Mouse (Mus musculus): ENCODE data around the gene Gna15. TPM values are rescaled to one million over a fixed set of nuclear protein-coding genes. Genes with fewer than 3 reads are reported as not detected.

Gna15 gene
- total and polyA plus RNA-seq, 3 experiments = 23.0 to 142 (median 33.0) TPM

- no peak for TF ChIP-seq CHD2 (IDR thresholded peaks at IDR 0.05; ENCODE audit: low read length)
- TF ChIP-seq MAZ (IDR thresholded peaks at IDR 0.05; ENCODE audit: low read depth, low read length) = no peak
- TF ChIP-seq E2F4 (IDR thresholded peaks at IDR 0.05; ENCODE audit: borderline replicate concordance, low read depth, low read length) = no peak
- TF ChIP-seq GABPA (IDR thresholded peaks at IDR 0.05; ENCODE audit: low read depth, low read length) = no peak
Observed at GRCm38 (mm10) chr10:81481605-81482532, 42.2 kb downstream of the Gna15 start (continued).

DNA sequence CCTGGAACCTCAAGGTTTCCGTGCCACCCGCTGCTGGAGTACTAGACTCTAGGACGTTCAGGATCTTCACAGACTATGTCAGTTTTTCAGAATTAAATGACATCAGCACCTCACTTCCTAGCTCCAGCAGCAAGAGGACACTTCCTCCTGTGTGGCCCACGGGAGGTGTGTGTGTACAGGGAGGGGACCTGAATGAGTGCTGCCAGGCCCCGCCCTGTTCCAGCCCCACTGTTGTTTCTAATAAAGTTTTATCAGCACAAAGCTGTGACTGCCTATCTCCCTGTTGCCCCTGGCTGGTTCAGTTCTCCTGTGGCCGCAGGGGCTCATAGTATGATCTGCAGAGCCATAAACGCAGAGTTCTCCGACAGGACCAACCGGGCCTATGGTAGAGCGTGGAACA is 49.6 kb downstream of the Gna15 start:
- Histone ChIP-seq H3K9me3 (replicated peaks; ENCODE audit: insufficient read depth, low read length) (no peaks in the 10 kb centered on the region), H3K27me3 (ENCODE audit: control insufficient read depth in 1 of 2, insufficient read depth in 2 of 2, low read length in 2 of 2) (no peaks in the 10 kb centered on the region), H3K4me3 (ENCODE audit: control insufficient read depth in 1 of 2, insufficient read depth in 1 of 2, low read depth in 2 of 2, low read length in 2 of 2) (no peak overlapping the region), H3K36me3 (ENCODE audit: control insufficient read depth in 1 of 2, insufficient read depth in 2 of 2, low read length in 2 of 2) (no peaks in the 10 kb centered on the region), H3K4me1 (ENCODE audit: control insufficient read depth in 1 of 2, insufficient read depth in 2 of 2, low read length in 2 of 2) (no peaks in the 10 kb centered on the region), H3K79me2 (ENCODE audit: control insufficient read depth, insufficient read depth, low read length, poor library complexity) (no peaks in the 10 kb centered on the region), H3K27ac (ENCODE audit: control insufficient read depth, low read depth, low read length) (no peak overlapping the region), H3K9ac (ENCODE audit: control insufficient read depth, low read depth, low read length, poor library complexity, severe bottlenecking) (no peak overlapping the region)
- peak; percentile 71 for DNase-seq (ENCODE audit: low read depth, low spot score)
- TF ChIP-seq MXI1 (IDR thresholded peaks at IDR 0.05; ENCODE audit: low read depth, low read length) (no peak), HCFC1 (IDR thresholded peaks at IDR 0.05; ENCODE audit: low read depth, low read length) (0 out of 2 replicates have a peak, but pooled peaks have one; percentile 44)

DNA sequence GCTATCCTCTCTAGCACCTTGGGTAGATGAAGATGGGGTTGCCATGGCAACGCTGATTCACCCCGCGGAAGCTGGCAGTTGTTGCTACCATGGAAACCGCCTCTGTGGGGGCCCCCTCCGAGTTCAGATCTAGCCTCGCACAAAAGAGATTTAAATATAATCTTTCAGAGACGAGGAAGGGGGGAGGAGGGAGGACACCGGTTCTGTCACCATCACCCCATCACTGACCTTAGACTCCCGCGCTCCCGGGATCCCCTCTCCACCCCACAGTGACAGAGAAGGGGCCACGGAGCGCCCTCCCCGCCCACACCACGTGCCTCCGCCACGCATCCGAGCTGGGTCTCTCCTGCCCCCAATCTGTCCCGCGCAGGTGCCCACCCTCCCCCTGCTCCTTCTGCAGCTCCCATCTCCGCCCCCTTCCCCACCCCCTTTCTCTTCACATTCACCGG is 51.0 kb downstream of the Gna15 start:
- Histone ChIP-seq H3K9ac (ENCODE audit: control insufficient read depth, low read depth, low read length, poor library complexity, severe bottlenecking) (no peak overlapping the region), H3K27ac (ENCODE audit: control insufficient read depth, low read depth, low read length) (no peak overlapping the region), H3K27me3 (ENCODE audit: control insufficient read depth in 1 of 2, insufficient read depth in 2 of 2, low read length in 2 of 2) (no peaks in the 10 kb centered on the region), H3K4me1 (ENCODE audit: control insufficient read depth in 1 of 2, insufficient read depth in 2 of 2, low read length in 2 of 2) (no peaks in the 10 kb centered on the region), H3K4me3 (ENCODE audit: control insufficient read depth in 1 of 2, insufficient read depth in 1 of 2, low read depth in 2 of 2, low read length in 2 of 2) (no peak overlapping the region), H3K9me3 (replicated peaks; ENCODE audit: insufficient read depth, low read length) (no peaks in the 10 kb centered on the region), H3K79me2 (ENCODE audit: control insufficient read depth, insufficient read depth, low read length, poor library complexity) (no peaks in the 10 kb centered on the region), H3K36me3 (ENCODE audit: control insufficient read depth in 1 of 2, insufficient read depth in 2 of 2, low read length in 2 of 2) (no peaks in the 10 kb centered on the region)
- DNase-seq (ENCODE audit: low read depth, low spot score) = peak; percentile 32
- no peak for TF ChIP-seq TCF12 (IDR thresholded peaks at IDR 0.05; ENCODE audit: low read depth, low read length)
- TF ChIP-seq POLR2AphosphoS2 (IDR thresholded peaks at IDR 0.05; ENCODE audit: low read length) = no peak
- no peak for TF ChIP-seq MYC (IDR thresholded peaks at IDR 0.05; ENCODE audit: low read depth, low read length)
- no peak for TF ChIP-seq RAD21 (IDR thresholded peaks at IDR 0.05; ENCODE audit: low read depth, low read length)
- TF ChIP-seq POLR2AphosphoS5 (IDR thresholded peaks at IDR 0.05; ENCODE audit: borderline replicate concordance, low read depth, low read length) = no peak
- TF ChIP-seq MAFK (IDR thresholded peaks at IDR 0.05; ENCODE audit: borderline replicate concordance, low read depth, low read length) = no peak
- no peak for TF ChIP-seq CHD1 (IDR thresholded peaks at IDR 0.05; ENCODE audit: low read depth, low read length)
- TF ChIP-seq EP300 (IDR thresholded peaks at IDR 0.05; ENCODE audit: low read depth in 1 of 2, low read length in 2 of 2) = no peak
- TF ChIP-seq GABPA (IDR thresholded peaks at IDR 0.05; ENCODE audit: low read depth, low read length) = no peak
- TF ChIP-seq ZNF384 (IDR thresholded peaks at IDR 0.05; ENCODE audit: low read depth, low read length) = no peak
- no peak for TF ChIP-seq GATA1 (IDR thresholded peaks at IDR 0.05; ENCODE audit: low read depth, low read length)
- TF ChIP-seq JUND (IDR thresholded peaks at IDR 0.05; ENCODE audit: low read depth, low read length) = no peak
- no peak for TF ChIP-seq CTCF (IDR thresholded peaks at IDR 0.05 in 2 of 3, conservative IDR thresholded peaks at IDR 0.05 in 1 of 3; ENCODE audit: control insufficient read depth in 1 of 3, insufficient read depth in 1 of 3, low read depth in 2 of 3, low read length in 3 of 3, poor library complexity in 1 of 3, severe bottlenecking in 1 of 3)
- no peak for TF ChIP-seq MXI1 (IDR thresholded peaks at IDR 0.05; ENCODE audit: low read depth, low read length)

Data from MEL (cell line).